Mouse (Mus musculus): ENCODE data around the gene Wdr93.

- TF ChIP-seq GATA1 (IDR thresholded peaks at IDR 0.05; ENCODE audit: low read length) (no peak), TAL1 (IDR thresholded peaks at IDR 0.05; ENCODE audit: low read length) (no peak)
Measured at GRCm38 (mm10) chr7:79744585-79744984, 1.6 kb downstream of the Wdr93 start.

Measured in erythroblast, embryonic 14.5 days (primary cell).